Mouse (Mus musculus): ENCODE results near the gene 4930524N10Rik. TPM values are rescaled to one million over a fixed set of nuclear protein-coding genes. Genes with fewer than 3 reads are reported as not detected.

Gene 4930524N10Rik
- total RNA-seq (2012; rRNA removed) (not detected in 2 replicates), polyA plus RNA-seq (2012; ENCODE audit: insufficient read depth in 1 of 2, insufficient read length in 2 of 2, low read depth in 1 of 2, low replicate concordance in 2 of 2, missing spikeins in 1 of 2) (not detected)

DNA sequence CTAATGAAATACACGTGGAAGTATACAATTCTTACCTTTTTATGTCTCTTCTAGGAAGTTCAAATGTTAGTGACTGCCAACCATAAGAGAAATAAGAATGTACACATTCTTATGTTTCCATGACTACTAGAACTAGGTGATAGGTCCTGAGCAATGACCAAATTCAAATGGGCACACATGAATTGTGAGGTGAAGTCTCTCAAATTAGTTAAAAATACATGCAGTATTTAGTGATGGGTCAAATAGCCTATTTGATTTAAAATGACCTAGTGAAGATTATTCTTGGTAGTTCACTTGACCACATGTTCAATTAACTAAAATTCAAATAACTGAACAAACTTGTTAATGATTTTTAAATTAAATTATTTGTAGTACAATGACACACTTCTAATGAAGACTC lies at the start of gene 4930524N10Rik:
4930524N10Rik (minus strand) TSS at position 101 of the 400 bp plus-strand sequence.
- Histone ChIP-seq H3K4me3 (ENCODE audit: control insufficient read depth in 1 of 2, insufficient read depth in 1 of 2, low read depth in 2 of 2, low read length in 2 of 2) (no peak within 1 kb of the TSS), H3K4me1 (ENCODE audit: control insufficient read depth in 1 of 2, insufficient read depth in 2 of 2, low read length in 2 of 2) (peaks cover 0 to 3% of the 10 kb centered on the region in 2 experiments; a peak in 2 of 4 replicates), H3K9ac (ENCODE audit: control insufficient read depth, low read depth, low read length, poor library complexity, severe bottlenecking) (no peak within 1 kb of the TSS), H3K27ac (ENCODE audit: control insufficient read depth, low read depth, low read length) (no peak within 1 kb of the TSS), H3K79me2 (ENCODE audit: control insufficient read depth, insufficient read depth, low read length, poor library complexity) (no peaks in the 10 kb centered on the region), H3K36me3 (ENCODE audit: control insufficient read depth in 1 of 2, insufficient read depth in 2 of 2, low read length in 2 of 2) (peaks cover 0 to 9% of the 10 kb centered on the region in 2 experiments; a peak in 2 of 4 replicates), H3K27me3 (ENCODE audit: control insufficient read depth in 1 of 2, insufficient read depth in 2 of 2, low read length in 2 of 2) (no peaks in the 10 kb centered on the region), H3K9me3 (replicated peaks; ENCODE audit: insufficient read depth, low read length) (no peaks in the 10 kb centered on the region)
- TF ChIP-seq JUND (IDR thresholded peaks at IDR 0.05; ENCODE audit: low read depth, low read length): no peak
- TF ChIP-seq POLR2A (IDR thresholded peaks at IDR 0.05; ENCODE audit: control insufficient read depth in 1 of 2, insufficient read depth in 1 of 2, low read depth in 1 of 2, low read length in 2 of 2, poor library complexity in 1 of 2): no peak
- TF ChIP-seq USF1 (IDR thresholded peaks at IDR 0.05; ENCODE audit: low read depth, low read length): no peak
- no peak for TF ChIP-seq RCOR1 (IDR thresholded peaks at IDR 0.05; ENCODE audit: low read depth, low read length)
- no peak for TF ChIP-seq USF2 (IDR thresholded peaks at IDR 0.05; ENCODE audit: borderline replicate concordance in 1 of 2, insufficient read depth in 1 of 2, low read depth in 1 of 2, low read length in 2 of 2)
- no peak for TF ChIP-seq NELFE (IDR thresholded peaks at IDR 0.05; ENCODE audit: low read depth, low read length)
- no peak for TF ChIP-seq MEF2A (IDR thresholded peaks at IDR 0.05; ENCODE audit: extremely low read depth, insufficient replicate concordance, low read depth, low read length, poor library complexity, severe bottlenecking)
- TF ChIP-seq UBTF (IDR thresholded peaks at IDR 0.05; ENCODE audit: borderline replicate concordance, insufficient read depth, low read depth, low read length): no peak
- TF ChIP-seq GABPA (IDR thresholded peaks at IDR 0.05; ENCODE audit: low read depth, low read length): no peak
- TF ChIP-seq MYB (IDR thresholded peaks at IDR 0.05; ENCODE audit: low read depth, low read length): no peak
- no peak for TF ChIP-seq TCF12 (IDR thresholded peaks at IDR 0.05; ENCODE audit: low read depth, low read length)
- no peak for TF ChIP-seq ZNF384 (IDR thresholded peaks at IDR 0.05; ENCODE audit: low read depth, low read length)
- no peak for TF ChIP-seq RAD21 (IDR thresholded peaks at IDR 0.05; ENCODE audit: low read depth, low read length)
- DNase-seq (ENCODE audit: low read depth, low spot score): no peak

DNA sequence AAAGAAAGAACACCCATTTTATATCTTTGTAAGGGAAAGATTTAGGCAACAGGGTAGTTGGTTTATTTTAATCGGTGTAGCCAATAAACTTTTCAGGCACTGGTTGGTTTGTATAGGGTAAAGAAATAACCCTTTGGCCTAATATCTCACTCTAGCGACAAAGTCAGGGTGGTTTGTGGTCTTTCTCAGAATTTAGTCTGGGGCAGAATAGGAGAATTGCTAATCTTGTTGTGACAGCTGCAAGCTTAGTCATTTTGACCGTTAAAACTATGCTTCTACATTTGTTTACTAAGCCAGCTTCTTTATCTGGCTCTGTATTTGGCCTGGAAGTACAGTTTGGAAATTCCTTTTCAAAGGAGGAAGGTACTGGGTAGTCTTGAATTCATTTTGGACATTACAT lies 6.8 kb upstream of the 4930524N10Rik start:
- TF ChIP-seq MYB (IDR thresholded peaks at IDR 0.05; ENCODE audit: low read depth, low read length) (peak; percentile 96), SMC3 (IDR thresholded peaks at IDR 0.05; ENCODE audit: low read depth, low read length) (no peak), TAL1 (IDR thresholded peaks at IDR 0.05; ENCODE audit: low read length) (peak; percentile 91), TBP (IDR thresholded peaks at IDR 0.05; ENCODE audit: low read depth, low read length) (no peak), JUND (IDR thresholded peaks at IDR 0.05; ENCODE audit: low read depth, low read length) (peak; percentile 71; the same call in 1 of the 2 replicates), NRF1 (IDR thresholded peaks at IDR 0.05; ENCODE audit: insufficient read depth, low read depth, low read length, poor library complexity, severe bottlenecking) (no peak), EP300 (IDR thresholded peaks at IDR 0.05; ENCODE audit: low read depth in 1 of 2, low read length in 2 of 2) (peak; percentile 99 to 100), TCF12 (IDR thresholded peaks at IDR 0.05; ENCODE audit: low read depth, low read length) (peak; percentile 93), CHD2 (IDR thresholded peaks at IDR 0.05; ENCODE audit: low read length) (peak; percentile 15; the same call in 1 of the 2 replicates), SIN3A (IDR thresholded peaks at IDR 0.05; ENCODE audit: low read length) (peak; percentile 81), GATA1 (IDR thresholded peaks at IDR 0.05; ENCODE audit: low read depth, low read length) (peak; percentile 95), ZNF384 (IDR thresholded peaks at IDR 0.05; ENCODE audit: low read depth, low read length) (0 out of 2 replicates have a peak, but pooled peaks have one; percentile 19), MAFK (IDR thresholded peaks at IDR 0.05; ENCODE audit: borderline replicate concordance, low read depth, low read length) (peak; percentile 69; the same call in 1 of the 2 replicates), RCOR1 (IDR thresholded peaks at IDR 0.05; ENCODE audit: low read depth, low read length) (peak; percentile 90), USF2 (IDR thresholded peaks at IDR 0.05; ENCODE audit: borderline replicate concordance in 1 of 2, insufficient read depth in 1 of 2, low read depth in 1 of 2, low read length in 2 of 2) (no peak), ETS1 (IDR thresholded peaks at IDR 0.05; ENCODE audit: low read depth, low read length) (peak; percentile 97)
- no peak overlapping the region for H3K9ac ChIP-seq (ENCODE audit: control insufficient read depth, low read depth, low read length, poor library complexity, severe bottlenecking)
- no peaks in the 10 kb centered on the region for H3K9me3 ChIP-seq (replicated peaks; ENCODE audit: insufficient read depth, low read length)
- H3K4me1 ChIP-seq (ENCODE audit: control insufficient read depth in 1 of 2, insufficient read depth in 2 of 2, low read length in 2 of 2): peaks cover 14 to 18% of the 10 kb centered on the region in 2 experiments
- peak; percentile 92 for DNase-seq (ENCODE audit: low read depth, low spot score)
- H3K79me2 ChIP-seq (ENCODE audit: control insufficient read depth, insufficient read depth, low read length, poor library complexity): no peaks in the 10 kb centered on the region
- peaks cover 0 to 33% of the 10 kb centered on the region in 2 experiments; a peak in 2 of 4 replicates for H3K36me3 ChIP-seq (ENCODE audit: control insufficient read depth in 1 of 2, insufficient read depth in 2 of 2, low read length in 2 of 2)
- H3K27me3 ChIP-seq (ENCODE audit: control insufficient read depth in 1 of 2, insufficient read depth in 2 of 2, low read length in 2 of 2): no peaks in the 10 kb centered on the region
- H3K4me3 ChIP-seq (ENCODE audit: control insufficient read depth in 1 of 2, insufficient read depth in 1 of 2, low read depth in 2 of 2, low read length in 2 of 2): peak overlapping the region in 1 of 2 experiments; percentile 48; a peak in 1 of 4 replicates
- H3K27ac ChIP-seq (ENCODE audit: control insufficient read depth, low read depth, low read length): peak overlapping the region; percentile 88

Data from MEL (cell line).